Mouse (Mus musculus): Measurements from ENCODE around the gene Mef2d. TPM values are rescaled to one million over a fixed set of nuclear protein-coding genes. Genes with fewer than 3 reads are reported as not detected.

Mef2d gene
- polyA plus RNA-seq, 1 experiment from 2014 or later = 44.7 TPM

GRCm38 (mm10) chr3:88152056-88152455 lies 9.9 kb downstream of the Mef2d start:
- no peak for ATAC-seq (replicated peaks; ENCODE audit: extremely low read depth, insufficient read depth, low FRiP score)
- no peak overlapping the region for H3K27ac ChIP-seq (ENCODE audit: low read length)
- no peaks in the 10 kb centered on the region for H3K9me3 ChIP-seq (replicated peaks; ENCODE audit: control insufficient read depth, low read length)
- 71% methylated on average over 3 of the region's 3 CpGs for WGBS
- no peak overlapping the region for H3K4me3 ChIP-seq (ENCODE audit: low read length)
- no peak overlapping the region for H3K4me2 ChIP-seq (ENCODE audit: low read depth, low read length)
- peaks cover 56% of the 10 kb centered on the region for H3K4me1 ChIP-seq (ENCODE audit: control insufficient read depth, insufficient read depth, low read length)
- H3K27me3 ChIP-seq (ENCODE audit: control insufficient read depth, insufficient read depth, low read length) = no peaks in the 10 kb centered on the region
- peaks cover 15% of the 10 kb centered on the region for H3K36me3 ChIP-seq (ENCODE audit: control insufficient read depth, insufficient read depth)
- H3K9ac ChIP-seq (ENCODE audit: low read length) = no peak overlapping the region

GRCm38 (mm10) chr3:88153290-88154011 lies 11.3 kb downstream of the Mef2d start:
- no peaks in the 10 kb centered on the region for H3K9me3 ChIP-seq (replicated peaks; ENCODE audit: control insufficient read depth, low read length)
- H3K27me3 ChIP-seq (ENCODE audit: control insufficient read depth, insufficient read depth, low read length) = no peaks in the 10 kb centered on the region
- H3K36me3 ChIP-seq (ENCODE audit: control insufficient read depth, insufficient read depth) = peaks cover 20% of the 10 kb centered on the region
- 75% methylated on average over 3 of the region's 3 CpGs for WGBS
- ATAC-seq (replicated peaks; ENCODE audit: extremely low read depth, insufficient read depth, low FRiP score) = no peak
- no peak overlapping the region for H3K4me3 ChIP-seq (ENCODE audit: low read length)
- peaks cover 49% of the 10 kb centered on the region for H3K4me1 ChIP-seq (ENCODE audit: control insufficient read depth, insufficient read depth, low read length)
- H3K9ac ChIP-seq (ENCODE audit: low read length) = no peak overlapping the region
- H3K4me2 ChIP-seq (ENCODE audit: low read depth, low read length) = no peak overlapping the region
- no peak overlapping the region for H3K27ac ChIP-seq (ENCODE audit: low read length)

GRCm38 (mm10) chr3:88154236-88154635 lies 12.1 kb downstream of the Mef2d start:
- no peaks in the 10 kb centered on the region for H3K9me3 ChIP-seq (replicated peaks; ENCODE audit: control insufficient read depth, low read length)
- H3K4me1 ChIP-seq (ENCODE audit: control insufficient read depth, insufficient read depth, low read length) = peaks cover 41% of the 10 kb centered on the region
- H3K27ac ChIP-seq (ENCODE audit: low read length) = no peak overlapping the region
- no peak overlapping the region for H3K4me3 ChIP-seq (ENCODE audit: low read length)
- WGBS = 72% methylated on average over 2 of the region's 2 CpGs
- H3K4me2 ChIP-seq (ENCODE audit: low read depth, low read length) = no peak overlapping the region
- no peaks in the 10 kb centered on the region for H3K27me3 ChIP-seq (ENCODE audit: control insufficient read depth, insufficient read depth, low read length)
- no peak overlapping the region for H3K9ac ChIP-seq (ENCODE audit: low read length)
- no peak for ATAC-seq (replicated peaks; ENCODE audit: extremely low read depth, insufficient read depth, low FRiP score)
- H3K36me3 ChIP-seq (ENCODE audit: control insufficient read depth, insufficient read depth) = peaks cover 27% of the 10 kb centered on the region

- peaks cover 16% of the 10 kb centered on the region for H3K4me1 ChIP-seq (ENCODE audit: control insufficient read depth, insufficient read depth, low read length)
- no peak overlapping the region for H3K4me3 ChIP-seq (ENCODE audit: low read length)
- H3K27ac ChIP-seq (ENCODE audit: low read length) = no peak overlapping the region
- no peaks in the 10 kb centered on the region for H3K9me3 ChIP-seq (replicated peaks; ENCODE audit: control insufficient read depth, low read length)
- ATAC-seq (replicated peaks; ENCODE audit: extremely low read depth, insufficient read depth, low FRiP score) = no peak
- H3K27me3 ChIP-seq (ENCODE audit: control insufficient read depth, insufficient read depth, low read length) = no peaks in the 10 kb centered on the region
- no peak overlapping the region for H3K9ac ChIP-seq (ENCODE audit: low read length)
- no peak overlapping the region for H3K4me2 ChIP-seq (ENCODE audit: low read depth, low read length)
- peaks cover 52% of the 10 kb centered on the region for H3K36me3 ChIP-seq (ENCODE audit: control insufficient read depth, insufficient read depth)
These were observed 14.6 kb downstream of the Mef2d start for GRCm38 (mm10) chr3:88156817-88157216.

GRCm38 (mm10) chr3:88157771-88158597 lies 15.8 kb downstream of the Mef2d start:
- H3K4me1 ChIP-seq (ENCODE audit: control insufficient read depth, insufficient read depth, low read length) = peaks cover 19% of the 10 kb centered on the region
- no peak overlapping the region for H3K4me3 ChIP-seq (ENCODE audit: low read length)
- H3K9ac ChIP-seq (ENCODE audit: low read length) = 0 out of 2 replicates have a peak overlapping the region, but pooled peaks have one; percentile 23
- WGBS = 24% methylated on average over 22 of the region's 23 CpGs
- H3K9me3 ChIP-seq (replicated peaks; ENCODE audit: control insufficient read depth, low read length) = no peaks in the 10 kb centered on the region
- H3K4me2 ChIP-seq (ENCODE audit: low read depth, low read length) = no peak overlapping the region
- peak; percentile 51 for ATAC-seq (replicated peaks; ENCODE audit: extremely low read depth, insufficient read depth, low FRiP score)
- H3K27ac ChIP-seq (ENCODE audit: low read length) = no peak overlapping the region
- H3K27me3 ChIP-seq (ENCODE audit: control insufficient read depth, insufficient read depth, low read length) = no peaks in the 10 kb centered on the region
- H3K36me3 ChIP-seq (ENCODE audit: control insufficient read depth, insufficient read depth) = peaks cover 63% of the 10 kb centered on the region

GRCm38 (mm10) chr3:88158991-88159390 lies 16.8 kb downstream of the Mef2d start:
- WGBS = 73% methylated on average over 6 of the region's 6 CpGs
- Histone ChIP-seq H3K9ac (ENCODE audit: low read length) (no peak overlapping the region), H3K4me2 (ENCODE audit: low read depth, low read length) (no peak overlapping the region)

GRCm38 (mm10) chr3:88160856-88161255 lies 18.7 kb downstream of the Mef2d start:
- H3K4me1 ChIP-seq (ENCODE audit: control insufficient read depth, insufficient read depth, low read length) = peaks cover 22% of the 10 kb centered on the region
- H3K27me3 ChIP-seq (ENCODE audit: control insufficient read depth, insufficient read depth, low read length) = no peaks in the 10 kb centered on the region
- H3K27ac ChIP-seq (ENCODE audit: low read length) = no peak overlapping the region
- no peak overlapping the region for H3K9ac ChIP-seq (ENCODE audit: low read length)
- H3K4me3 ChIP-seq (ENCODE audit: low read length) = no peak overlapping the region
- ATAC-seq (replicated peaks; ENCODE audit: extremely low read depth, insufficient read depth, low FRiP score) = no peak
- H3K9me3 ChIP-seq (replicated peaks; ENCODE audit: control insufficient read depth, low read length) = no peaks in the 10 kb centered on the region
- WGBS = 68% methylated on average over 6 of the region's 6 CpGs
- peaks cover 78% of the 10 kb centered on the region for H3K36me3 ChIP-seq (ENCODE audit: control insufficient read depth, insufficient read depth)
- H3K4me2 ChIP-seq (ENCODE audit: low read depth, low read length) = no peak overlapping the region

More at GRCm38 (mm10) chr3:88158991-88159390, 16.8 kb downstream of the Mef2d start:
- Histone ChIP-seq H3K27me3 (ENCODE audit: control insufficient read depth, insufficient read depth, low read length) (no peaks in the 10 kb centered on the region), H3K27ac (ENCODE audit: low read length) (no peak overlapping the region), H3K36me3 (ENCODE audit: control insufficient read depth, insufficient read depth) (peaks cover 71% of the 10 kb centered on the region), H3K4me1 (ENCODE audit: control insufficient read depth, insufficient read depth, low read length) (peaks cover 18% of the 10 kb centered on the region), H3K9me3 (replicated peaks; ENCODE audit: control insufficient read depth, low read length) (no peaks in the 10 kb centered on the region), H3K4me3 (ENCODE audit: low read length) (no peak overlapping the region)
- ATAC-seq (replicated peaks; ENCODE audit: extremely low read depth, insufficient read depth, low FRiP score) = no peak

GRCm38 (mm10) chr3:88162259-88162658 lies 20.1 kb downstream of the Mef2d start:
- peaks cover 25% of the 10 kb centered on the region for H3K4me1 ChIP-seq (ENCODE audit: control insufficient read depth, insufficient read depth, low read length)
- H3K4me2 ChIP-seq (ENCODE audit: low read depth, low read length) = no peak overlapping the region
- no peaks in the 10 kb centered on the region for H3K27me3 ChIP-seq (ENCODE audit: control insufficient read depth, insufficient read depth, low read length)
- peaks cover 72% of the 10 kb centered on the region for H3K36me3 ChIP-seq (ENCODE audit: control insufficient read depth, insufficient read depth)
- WGBS = 66% methylated on average over 8 of the region's 8 CpGs
- ATAC-seq (replicated peaks; ENCODE audit: extremely low read depth, insufficient read depth, low FRiP score) = no peak
- H3K9me3 ChIP-seq (replicated peaks; ENCODE audit: control insufficient read depth, low read length) = no peaks in the 10 kb centered on the region
- H3K9ac ChIP-seq (ENCODE audit: low read length) = no peak overlapping the region
- no peak overlapping the region for H3K27ac ChIP-seq (ENCODE audit: low read length)
- no peak overlapping the region for H3K4me3 ChIP-seq (ENCODE audit: low read length)

- H3K4me1 ChIP-seq (ENCODE audit: control insufficient read depth, insufficient read depth, low read length) = peaks cover 19% of the 10 kb centered on the region
- H3K27ac ChIP-seq (ENCODE audit: low read length) = no peak overlapping the region
- no peaks in the 10 kb centered on the region for H3K27me3 ChIP-seq (ENCODE audit: control insufficient read depth, insufficient read depth, low read length)
- no peak overlapping the region for H3K9ac ChIP-seq (ENCODE audit: low read length)
- H3K36me3 ChIP-seq (ENCODE audit: control insufficient read depth, insufficient read depth) = peaks cover 77% of the 10 kb centered on the region
- no peak overlapping the region for H3K4me2 ChIP-seq (ENCODE audit: low read depth, low read length)
- H3K9me3 ChIP-seq (replicated peaks; ENCODE audit: control insufficient read depth, low read length) = no peaks in the 10 kb centered on the region
- no peak overlapping the region for H3K4me3 ChIP-seq (ENCODE audit: low read length)
- WGBS = 84% methylated on average over 4 of the region's 4 CpGs
- ATAC-seq (replicated peaks; ENCODE audit: extremely low read depth, insufficient read depth, low FRiP score) = no peak
These were observed 20.6 kb downstream of the Mef2d start for GRCm38 (mm10) chr3:88162811-88163210.

All from heart, embryonic 16.5 days (tissue).